ENCODE assay signal across 35 mouse cellular contexts in genomic region chr14:83363153-83363552, GRCm38 (mm10).
"Had no signal": no experiment of that assay in that cellular context is flagged by ENCODE, and none has a peak within 500 bp of the region (broad histone marks: within the 10 kb centered on the region; RNA-seq: fewer than 3 reads in every experiment).

No protein-coding gene starts in this region.

- H3K36me3 ChIP-seq: heart, embryonic 12.5 days; heart, embryonic 13.5 days; heart, embryonic 15.5 days; hindbrain, embryonic 10.5 days; hindbrain, embryonic 12.5 days; hindbrain, embryonic 13.5 days; hindbrain, embryonic 15.5 days; intestine, embryonic 15.5 days; kidney, embryonic 15.5 days had no signal

- H3K4me3 ChIP-seq: heart, embryonic 12.5 days; heart, embryonic 13.5 days; heart, embryonic 15.5 days; hindbrain, embryonic 10.5 days; hindbrain, embryonic 12.5 days; hindbrain, embryonic 13.5 days; hindbrain, embryonic 15.5 days; intestine, embryonic 15.5 days; kidney, embryonic 15.5 days; layer of hippocampus, adult 2 months; left cerebral cortex, adult 2 months had no signal

- H3K9me3 ChIP-seq: heart, embryonic 12.5 days; heart, embryonic 13.5 days; heart, embryonic 15.5 days; hindbrain, embryonic 10.5 days; hindbrain, embryonic 12.5 days; hindbrain, embryonic 13.5 days; hindbrain, embryonic 15.5 days; intestine, embryonic 15.5 days; kidney, embryonic 15.5 days had no signal

- H3K27ac ChIP-seq: heart, embryonic 13.5 days; heart, embryonic 15.5 days; hindbrain, embryonic 10.5 days; hindbrain, embryonic 12.5 days; hindbrain, embryonic 13.5 days; hindbrain, embryonic 14.5 days; hindbrain, embryonic 15.5 days; hindbrain, postnatal 0 days; intestine, embryonic 15.5 days; kidney, embryonic 15.5 days; kidney, postnatal 0 days; layer of hippocampus, adult 2 months; left cerebral cortex, adult 2 months had no signal

- H3K4me2 ChIP-seq: heart, embryonic 11.5 days; heart, embryonic 12.5 days; heart, embryonic 13.5 days; heart, embryonic 15.5 days; hindbrain, embryonic 12.5 days; hindbrain, embryonic 13.5 days; hindbrain, embryonic 14.5 days; hindbrain, embryonic 15.5 days; intestine, embryonic 15.5 days; kidney, embryonic 15.5 days had no signal

- H3K9ac ChIP-seq: heart, embryonic 12.5 days; heart, embryonic 13.5 days; heart, embryonic 15.5 days; hindbrain, embryonic 12.5 days; hindbrain, embryonic 13.5 days; hindbrain, embryonic 14.5 days; hindbrain, embryonic 15.5 days; intestine, embryonic 15.5 days; kidney, embryonic 15.5 days had no signal

- H3K27me3 ChIP-seq: heart, embryonic 12.5 days; heart, embryonic 13.5 days; heart, embryonic 15.5 days; hindbrain, embryonic 12.5 days; hindbrain, embryonic 13.5 days; hindbrain, embryonic 15.5 days; intestine, embryonic 15.5 days; kidney, embryonic 15.5 days had no signal

- H3K4me1 ChIP-seq: heart, embryonic 12.5 days; heart, embryonic 13.5 days; heart, embryonic 15.5 days; hindbrain, embryonic 10.5 days; hindbrain, embryonic 12.5 days; hindbrain, embryonic 13.5 days; hindbrain, embryonic 15.5 days; intestine, embryonic 15.5 days; kidney, embryonic 15.5 days had no signal

- DNase-seq: heart, postnatal 10 days; heart, postnatal 14 days; heart, postnatal 36 days; heart, postnatal 4 days; kidney, adult 11 months; kidney, adult 18-20 months; kidney, adult 2 months; kidney, adult 8-10 months; kidney, adult 9 months; kidney, postnatal 10 days; kidney, postnatal 14 days; kidney, postnatal 25 days; kidney, postnatal 36 days; kidney, postnatal 4 days; layer of hippocampus, adult 9-11 months; layer of hippocampus, postnatal 36 days had no signal

- ATAC-seq: hindbrain, embryonic 16.5 days; hindbrain, postnatal 0 days; inflammation-experienced regulatory T-cells, adult 6 months; intestine, embryonic 15.5 days; intestine, embryonic 16.5 days; intestine, postnatal 0 days had no signal
